Mouse (Mus musculus): ENCODE data around the gene Mylk3. TPM values are rescaled to one million over a fixed set of nuclear protein-coding genes. Genes with fewer than 3 reads are reported as not detected.

The Mylk3 gene
- polyA plus RNA-seq, 1 experiment from 2014 or later = 57.2 TPM

- peak; percentile 91 for ATAC-seq (ENCODE audit: insufficient read depth)
- Histone ChIP-seq H3K27ac (replicated peaks) (peak overlapping the region; percentile 99), H3K9ac (peak overlapping the region; percentile 75), H3K9me3 (replicated peaks) (no peaks in the 10 kb centered on the region), H3K4me3 (replicated peaks) (peak overlapping the region; percentile 65), H3K36me3 (replicated peaks) (peaks cover 4% of the 10 kb centered on the region; the same call in 1 of the 2 replicates), H3K4me2 (peak overlapping the region; percentile 74), H3K27me3 (no peaks in the 10 kb centered on the region), H3K4me1 (replicated peaks) (peaks cover 77% of the 10 kb centered on the region)
- 8% methylated on average over 8 of the region's 8 CpGs for WGBS (ENCODE audit: insufficient replicate concordance)
Observed at GRCm38 (mm10) chr8:85380824-85381209, 5.3 kb downstream of the Mylk3 start.

GRCm38 (mm10) chr8:85380123-85380823 lies 5.9 kb downstream of the Mylk3 start:
- peaks cover 4% of the 10 kb centered on the region; the same call in 1 of the 2 replicates for H3K36me3 ChIP-seq (replicated peaks)
- H3K27ac ChIP-seq (replicated peaks) = peak overlapping the region; percentile 99
- H3K4me3 ChIP-seq (replicated peaks) = peak overlapping the region; percentile 65
- H3K4me1 ChIP-seq (replicated peaks) = peaks cover 82% of the 10 kb centered on the region
- H3K9ac ChIP-seq = peak overlapping the region; percentile 75
- WGBS (ENCODE audit: insufficient replicate concordance) = 25% methylated on average over 10 of the region's 10 CpGs
- ATAC-seq (ENCODE audit: insufficient read depth) = peak; percentile 51
- H3K27me3 ChIP-seq = no peaks in the 10 kb centered on the region
- peak overlapping the region; percentile 74 for H3K4me2 ChIP-seq
- no peaks in the 10 kb centered on the region for H3K9me3 ChIP-seq (replicated peaks)

- peak overlapping the region; percentile 99 for H3K27ac ChIP-seq (replicated peaks)
- peak overlapping the region; percentile 75 for H3K9ac ChIP-seq
- no peaks in the 10 kb centered on the region for H3K27me3 ChIP-seq
- H3K4me1 ChIP-seq (replicated peaks) = peaks cover 91% of the 10 kb centered on the region
- H3K4me3 ChIP-seq (replicated peaks) = peak overlapping the region; percentile 65
- H3K36me3 ChIP-seq (replicated peaks) = peaks cover 7% of the 10 kb centered on the region
- peak; percentile 76 for ATAC-seq (ENCODE audit: insufficient read depth)
- peak overlapping the region; percentile 74 for H3K4me2 ChIP-seq
- no peaks in the 10 kb centered on the region for H3K9me3 ChIP-seq (replicated peaks)
- 7% methylated on average over 2 of the region's 2 CpGs for WGBS (ENCODE audit: insufficient replicate concordance)
Observed at GRCm38 (mm10) chr8:85379142-85379781, 6.9 kb downstream of the Mylk3 start.

- H3K4me1 ChIP-seq (replicated peaks) = peaks cover 75% of the 10 kb centered on the region
- H3K4me2 ChIP-seq = no peak overlapping the region
- 61% methylated on average over 3 of the region's 3 CpGs for WGBS (ENCODE audit: insufficient replicate concordance)
- no peaks in the 10 kb centered on the region for H3K27me3 ChIP-seq
- H3K9me3 ChIP-seq (replicated peaks) = no peaks in the 10 kb centered on the region
- H3K9ac ChIP-seq = no peak overlapping the region
- H3K4me3 ChIP-seq (replicated peaks) = no peak overlapping the region
- H3K36me3 ChIP-seq (replicated peaks) = peaks cover 19% of the 10 kb centered on the region
- no peak for ATAC-seq (ENCODE audit: insufficient read depth)
- peak overlapping the region; percentile 2 for H3K27ac ChIP-seq (replicated peaks)
Observed at GRCm38 (mm10) chr8:85376516-85376915, 9.6 kb downstream of the Mylk3 start.

- no peak for ATAC-seq (ENCODE audit: insufficient read depth)
- 73% methylated on average over 4 of the region's 4 CpGs for WGBS (ENCODE audit: insufficient replicate concordance)
- Histone ChIP-seq H3K9me3 (replicated peaks) (no peaks in the 10 kb centered on the region), H3K4me1 (replicated peaks) (peaks cover 54% of the 10 kb centered on the region), H3K4me2 (no peak overlapping the region), H3K9ac (no peak overlapping the region), H3K27ac (replicated peaks) (no peak overlapping the region), H3K36me3 (replicated peaks) (peaks cover 31% of the 10 kb centered on the region), H3K27me3 (no peaks in the 10 kb centered on the region), H3K4me3 (replicated peaks) (no peak overlapping the region)
Observed at GRCm38 (mm10) chr8:85374286-85374685, 11.9 kb downstream of the Mylk3 start.

- peaks cover 36% of the 10 kb centered on the region for H3K36me3 ChIP-seq (replicated peaks)
- no peaks in the 10 kb centered on the region for H3K27me3 ChIP-seq
- no peaks in the 10 kb centered on the region for H3K9me3 ChIP-seq (replicated peaks)
- H3K27ac ChIP-seq (replicated peaks) = peak overlapping the region; percentile 62
- ATAC-seq (ENCODE audit: insufficient read depth) = no peak
- H3K9ac ChIP-seq = no peak overlapping the region; the same call in 1 of the 2 replicates
- H3K4me1 ChIP-seq (replicated peaks) = peaks cover 54% of the 10 kb centered on the region
- H3K4me2 ChIP-seq = no peak overlapping the region
- no peak overlapping the region for H3K4me3 ChIP-seq (replicated peaks)
- WGBS (ENCODE audit: insufficient replicate concordance) = 28% methylated on average over 5 of the region's 5 CpGs
Observed at GRCm38 (mm10) chr8:85373435-85374039, 12.6 kb downstream of the Mylk3 start.

GRCm38 (mm10) chr8:85372465-85372839 lies 13.7 kb downstream of the Mylk3 start:
- H3K9me3 ChIP-seq (replicated peaks) = no peaks in the 10 kb centered on the region
- no peak overlapping the region for H3K4me2 ChIP-seq
- H3K4me1 ChIP-seq (replicated peaks) = peaks cover 51% of the 10 kb centered on the region
- peak overlapping the region; percentile 41; the same call in 1 of the 2 replicates for H3K27ac ChIP-seq (replicated peaks)
- no peak overlapping the region for H3K4me3 ChIP-seq (replicated peaks)
- 43% methylated on average over 1 of the region's 1 CpGs for WGBS (ENCODE audit: insufficient replicate concordance)
- no peak for ATAC-seq (ENCODE audit: insufficient read depth)
- H3K9ac ChIP-seq = no peak overlapping the region
- H3K36me3 ChIP-seq (replicated peaks) = peaks cover 36% of the 10 kb centered on the region
- no peaks in the 10 kb centered on the region for H3K27me3 ChIP-seq

- Histone ChIP-seq H3K4me1 (replicated peaks) (peaks cover 50% of the 10 kb centered on the region), H3K36me3 (replicated peaks) (peaks cover 34% of the 10 kb centered on the region), H3K9ac (no peak overlapping the region), H3K4me2 (no peak overlapping the region), H3K9me3 (replicated peaks) (no peaks in the 10 kb centered on the region), H3K27ac (replicated peaks) (no peak overlapping the region; the same call in 1 of the 2 replicates), H3K27me3 (no peaks in the 10 kb centered on the region), H3K4me3 (replicated peaks) (no peak overlapping the region)
- WGBS (ENCODE audit: insufficient replicate concordance) = 72% methylated on average over 5 of the region's 5 CpGs
- no peak for ATAC-seq (ENCODE audit: insufficient read depth)
Observed at GRCm38 (mm10) chr8:85371736-85372464, 14.2 kb downstream of the Mylk3 start.

GRCm38 (mm10) chr8:85365176-85365575 lies 21.0 kb downstream of the Mylk3 start:
- Histone ChIP-seq H3K27ac (replicated peaks) (peak overlapping the region; percentile 42; the same call in 1 of the 2 replicates), H3K9me3 (replicated peaks) (no peaks in the 10 kb centered on the region), H3K36me3 (replicated peaks) (peaks cover 19% of the 10 kb centered on the region), H3K4me2 (no peak overlapping the region), H3K4me3 (replicated peaks) (no peak overlapping the region), H3K9ac (no peak overlapping the region), H3K27me3 (no peaks in the 10 kb centered on the region), H3K4me1 (replicated peaks) (peaks cover 50% of the 10 kb centered on the region)
- 64% methylated on average over 6 of the region's 6 CpGs for WGBS (ENCODE audit: insufficient replicate concordance)
- no peak for ATAC-seq (ENCODE audit: insufficient read depth)

GRCm38 (mm10) chr8:85364628-85365027 lies 21.5 kb downstream of the Mylk3 start:
- no peak overlapping the region for H3K4me2 ChIP-seq
- WGBS (ENCODE audit: insufficient replicate concordance) = 86% methylated on average over 11 of the region's 11 CpGs
- peak overlapping the region; percentile 42; the same call in 1 of the 2 replicates for H3K27ac ChIP-seq (replicated peaks)
- H3K9ac ChIP-seq = no peak overlapping the region
- no peaks in the 10 kb centered on the region for H3K9me3 ChIP-seq (replicated peaks)
- peaks cover 23% of the 10 kb centered on the region for H3K36me3 ChIP-seq (replicated peaks)
- no peaks in the 10 kb centered on the region for H3K27me3 ChIP-seq
- H3K4me1 ChIP-seq (replicated peaks) = peaks cover 50% of the 10 kb centered on the region
- ATAC-seq (ENCODE audit: insufficient read depth) = no peak
- no peak overlapping the region for H3K4me3 ChIP-seq (replicated peaks)
